11 mouse cellular contexts compared by ENCODE assay signal in the genomic region with DNA sequence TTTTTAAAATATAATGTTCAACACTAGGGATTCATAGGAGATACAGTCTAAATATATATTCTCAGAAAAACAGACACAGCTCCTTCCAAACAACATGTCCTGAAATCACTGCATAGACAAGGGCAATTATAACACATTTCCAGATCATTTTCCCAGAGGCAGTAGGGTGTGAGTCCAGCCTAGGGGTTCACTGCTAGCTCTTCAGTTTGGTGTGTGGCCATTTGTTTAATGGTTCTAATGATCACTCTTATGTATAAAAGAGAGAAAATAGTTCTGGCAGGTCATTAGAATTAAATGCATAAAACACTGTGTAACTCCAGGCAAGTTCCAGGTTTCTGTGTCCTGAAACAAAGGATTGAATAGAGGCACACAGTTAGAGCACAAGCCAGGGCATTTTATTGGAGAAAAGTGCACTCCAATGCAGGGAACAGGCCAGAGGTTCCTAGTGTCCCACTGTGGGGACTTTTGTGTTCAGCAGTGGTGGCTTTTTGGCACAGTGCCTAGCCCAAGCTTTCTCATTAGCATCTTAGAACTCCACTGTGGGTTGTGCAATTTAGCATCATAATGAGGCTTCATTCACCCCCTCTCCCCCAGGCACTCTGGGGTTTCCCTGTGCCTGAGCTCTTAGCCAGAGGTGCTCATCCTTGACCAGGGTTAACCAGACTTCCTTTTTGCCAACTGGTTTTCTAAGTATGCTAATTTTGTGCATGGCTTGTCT. TPM values are rescaled to one million over a fixed set of nuclear protein-coding genes. Genes with fewer than 3 reads are reported as not detected.
A peak's percentile ranks its signal among the peaks of the same experiment; 100 is the strongest.
DNase-seq lines count a peak whose midpoint lies in the region; ATAC-seq lines count a peak whose summit lies in the region.
"Had no signal": no experiment of that assay in that cellular context is flagged by ENCODE, and none has a peak within 500 bp of the region (broad histone marks: within the 10 kb centered on the region; RNA-seq: fewer than 3 reads in every experiment).

No protein-coding gene starts in this region.

- no peaks in the 10 kb centered on the region for H3K36me3 ChIP-seq in hindbrain, embryonic 15.5 days
- H3K36me3 ChIP-seq: liver, embryonic 15.5 days had no signal

- peak; percentile 89 for ATAC-seq in hindbrain, embryonic 15.5 days (ENCODE audit: low FRiP score, low read depth)

- 0 out of 2 replicates have a peak, but pooled peaks cover 2% of the 10 kb centered on the region for H3K27me3 ChIP-seq in hindbrain, embryonic 15.5 days
- H3K27me3 ChIP-seq: liver, embryonic 15.5 days had no signal

- no peak overlapping the region for H3K4me3 ChIP-seq in hindbrain, embryonic 15.5 days
- H3K4me3 ChIP-seq: liver, embryonic 15.5 days had no signal

- DNase-seq in embryo, embryonic 10.5 days (ENCODE audit: low spot score): peak; percentile 9
- DNase-seq in embryo, embryonic 10 days (ENCODE audit: low spot score): no peak
- DNase-seq in cerebellum, adult 9-10 months: peak; percentile 7
- peak; percentile 10 for DNase-seq in mesoderm, embryonic 11.5 days (ENCODE audit: low read depth, low spot score)
- DNase-seq in testis, postnatal 14 days (ENCODE audit: low spot score): no peak
- DNase-seq in urinary bladder, postnatal 36 days (ENCODE audit: low spot score in 2 of 2): no peak
- no peak for DNase-seq in yolk sac, embryonic 10.5 days (ENCODE audit: low spot score)

- H3K9ac ChIP-seq in hindbrain, embryonic 15.5 days: no peak overlapping the region
- H3K9ac ChIP-seq: liver, embryonic 15.5 days had no signal

- H3K4me2 ChIP-seq in hindbrain, embryonic 15.5 days: no peak overlapping the region
- H3K4me2 ChIP-seq: liver, embryonic 15.5 days had no signal

- H3K9me3 ChIP-seq in hindbrain, embryonic 15.5 days: no peaks in the 10 kb centered on the region
- H3K9me3 ChIP-seq: liver, embryonic 15.5 days had no signal

- no peak overlapping the region for H3K27ac ChIP-seq in hindbrain, embryonic 15.5 days (replicated peaks)
- H3K27ac ChIP-seq: liver, embryonic 15.5 days had no signal

- H3K4me1 ChIP-seq in hindbrain, embryonic 15.5 days (replicated peaks): no peaks in the 10 kb centered on the region; the same call in 1 of the 2 replicates
- H3K4me1 ChIP-seq: liver, embryonic 15.5 days had no signal

RNA-seq across cellular contexts. Expression of gene Pih1d3, which starts 10.8 kb away (rescaled TPM):
- polyA plus RNA-seq in hindbrain, embryonic 15.5 days (2015; fragmentation: Nextera tagmentation; extraction: Ambion mirVana): not detected in 2 replicates
- polyA plus RNA-seq: heart, embryonic 16.5 days; liver, embryonic 15.5 days; spleen, adult 2 months had no signal

RNA-seq across cellular contexts. Expression of gene 4931428L18Rik, which starts 11.0 kb away (rescaled TPM):
- polyA plus RNA-seq in hindbrain, embryonic 15.5 days (2015; fragmentation: Nextera tagmentation; extraction: Ambion mirVana): not detected in 2 replicates
- polyA plus RNA-seq: heart, embryonic 16.5 days; liver, embryonic 15.5 days; spleen, adult 2 months had no signal

RNA-seq across cellular contexts. Expression of gene Lgsn, which starts 57.3 kb away (rescaled TPM):
- not detected in 2 replicates for polyA plus RNA-seq in hindbrain, embryonic 15.5 days (2015; fragmentation: Nextera tagmentation; extraction: Ambion mirVana)
- polyA plus RNA-seq: heart, embryonic 16.5 days; liver, embryonic 15.5 days; spleen, adult 2 months had no signal

Comparison
In these comparisons a context has a peak if more than half of its experiments do, and no peak if none do; other contexts are left out.
1. DNase-seq: peak in embryo, embryonic 10.5 days (single experiment), cerebellum, adult 9-10 months (single experiment) and mesoderm, embryonic 11.5 days (single experiment); none in embryo, embryonic 10 days (single experiment), testis, postnatal 14 days (single experiment), urinary bladder, postnatal 36 days (0 of 2) and yolk sac, embryonic 10.5 days (single experiment).